In genomic region chr8:110183748-110184147, GRCm38 (mm10) we compare ENCODE assay signal across 15 mouse cellular contexts. TPM values are rescaled to one million over a fixed set of nuclear protein-coding genes. Genes with fewer than 3 reads are reported as not detected.
DNase-seq lines count a peak whose midpoint lies in the region; ATAC-seq and TF ChIP-seq lines count a peak whose summit lies in the region.
"Had no signal": no experiment of that assay in that cellular context is flagged by ENCODE, and none has a peak within 500 bp of the region (broad histone marks: within the 10 kb centered on the region; RNA-seq: fewer than 3 reads in every experiment).

No protein-coding gene starts in this region.

- H3K27me3 ChIP-seq in kidney, embryonic 14.5 days (ENCODE audit: control insufficient read depth, insufficient read depth, low read length): no peaks in the 10 kb centered on the region
- H3K27me3 ChIP-seq in intestine, postnatal 0 days (replicated peaks; ENCODE audit: control insufficient read depth, insufficient read depth, low read length): no peaks in the 10 kb centered on the region
- H3K27me3 ChIP-seq: neural tube, embryonic 15.5 days had no signal

- no peak for TF ChIP-seq CTCF in intestine, postnatal 0 days (IDR thresholded peaks at IDR 0.05; ENCODE audit: low read depth)

- no peaks in the 10 kb centered on the region for H3K4me1 ChIP-seq in kidney, embryonic 14.5 days (ENCODE audit: control insufficient read depth, insufficient read depth, low read length)
- no peaks in the 10 kb centered on the region for H3K4me1 ChIP-seq in intestine, postnatal 0 days (replicated peaks; ENCODE audit: control insufficient read depth, insufficient read depth, low read length)

- H3K4me2 ChIP-seq in kidney, embryonic 14.5 days (replicated peaks; ENCODE audit: low read depth, low read length): no peak overlapping the region
- no peak overlapping the region for H3K4me2 ChIP-seq in intestine, postnatal 0 days (replicated peaks; ENCODE audit: low read depth)
- H3K4me2 ChIP-seq: liver, embryonic 11.5 days; neural tube, embryonic 15.5 days had no signal

- DNase-seq in embryo, embryonic 10 days (ENCODE audit: low spot score): peak; percentile 61
- no peak for DNase-seq in embryo, embryonic 9.5 days (ENCODE audit: extremely low spot score)
- DNase-seq in kidney, adult 8-10 months: peak; percentile 4 to 32
- peak; percentile 10 for DNase-seq in NIH3T3 (ENCODE audit: low read depth)
- DNase-seq in kidney, postnatal 25 days: peak; percentile 5 to 40
- no peak for DNase-seq in cerebellum, postnatal 36 days
- DNase-seq: lung, postnatal 14 days had no signal

- H3K9ac ChIP-seq in kidney, embryonic 14.5 days (ENCODE audit: low read depth, low read length): no peak overlapping the region
- no peak overlapping the region for H3K9ac ChIP-seq in intestine, postnatal 0 days (ENCODE audit: low read depth, low read length)
- H3K9ac ChIP-seq: neural tube, embryonic 15.5 days had no signal

- H3K9me3 ChIP-seq in kidney, embryonic 14.5 days (ENCODE audit: control insufficient read depth, low read length): no peaks in the 10 kb centered on the region
- H3K9me3 ChIP-seq in intestine, postnatal 0 days (ENCODE audit: control insufficient read depth): no peaks in the 10 kb centered on the region
- H3K9me3 ChIP-seq: neural tube, embryonic 15.5 days had no signal

- ATAC-seq in kidney, embryonic 14.5 days (ENCODE audit: low FRiP score, low TSS enrichment): no peak
- ATAC-seq in intestine, postnatal 0 days: no peak
- ATAC-seq: activated CD4-positive, CD25-positive, alpha-beta regulatory T cell, adult 4 months had no signal

- H3K4me3 ChIP-seq in kidney, embryonic 14.5 days (ENCODE audit: low read length): no peak overlapping the region
- H3K4me3 ChIP-seq in intestine, postnatal 0 days (ENCODE audit: low read depth, low read length): no peak overlapping the region
- H3K4me3 ChIP-seq: neural tube, embryonic 15.5 days had no signal

- no peak overlapping the region for H3K27ac ChIP-seq in kidney, embryonic 14.5 days (ENCODE audit: low read depth, low read length)
- H3K27ac ChIP-seq in intestine, postnatal 0 days (ENCODE audit: low read depth, low read length): no peak overlapping the region

- WGBS in kidney, embryonic 14.5 days: 14% methylated on average over 11 of the region's 11 CpGs
- WGBS in intestine, postnatal 0 days: 29% methylated on average over 11 of the region's 11 CpGs

- H3K36me3 ChIP-seq in kidney, embryonic 14.5 days (ENCODE audit: control insufficient read depth, insufficient read depth, low read length): no peaks in the 10 kb centered on the region
- H3K36me3 ChIP-seq in intestine, postnatal 0 days (ENCODE audit: control insufficient read depth, insufficient read depth): no peaks in the 10 kb centered on the region
- H3K36me3 ChIP-seq: G1E; neural tube, embryonic 15.5 days had no signal

RNA-seq across cellular contexts. Expression of gene Calb2, which starts 15.7 kb away (rescaled TPM):
- 0.13 TPM in 1 of 2 replicates, not detected in the other for polyA plus RNA-seq in kidney, embryonic 14.5 days (2014; fragmentation: Nextera tagmentation; extraction: Ambion mirVana)
- polyA plus RNA-seq in intestine, postnatal 0 days (2015; fragmentation: Nextera tagmentation; extraction: Ambion mirVana): 0.26 and 0.27 TPM in 2 replicates
- polyA plus RNA-seq: activated CD4-positive, CD25-positive, alpha-beta regulatory T cell, adult 4 months; G1E; gonadal fat pad, adult 2 months; spleen, adult 2 months had no signal

RNA-seq across cellular contexts. Expression of gene Cmtr2, which starts 31.7 kb away (rescaled TPM):
- polyA plus RNA-seq in kidney, embryonic 14.5 days (2014; fragmentation: Nextera tagmentation; extraction: Ambion mirVana): 6.2 and 11.1 TPM in 2 replicates
- polyA plus RNA-seq in intestine, postnatal 0 days (2015; fragmentation: Nextera tagmentation; extraction: Ambion mirVana): 3.0 and 3.5 TPM in 2 replicates

Comparison
In these comparisons a context has a peak if more than half of its experiments do, and no peak if none do; other contexts are left out.
1. DNase-seq: peak in embryo, embryonic 10 days (single experiment), kidney, adult 8-10 months (2 of 2), NIH3T3 (single experiment) and kidney, postnatal 25 days (2 of 2); none in embryo, embryonic 9.5 days (single experiment) and cerebellum, postnatal 36 days (0 of 2).